Comparison of ENCODE assay signal across 31 mouse cellular contexts in the genomic region with DNA sequence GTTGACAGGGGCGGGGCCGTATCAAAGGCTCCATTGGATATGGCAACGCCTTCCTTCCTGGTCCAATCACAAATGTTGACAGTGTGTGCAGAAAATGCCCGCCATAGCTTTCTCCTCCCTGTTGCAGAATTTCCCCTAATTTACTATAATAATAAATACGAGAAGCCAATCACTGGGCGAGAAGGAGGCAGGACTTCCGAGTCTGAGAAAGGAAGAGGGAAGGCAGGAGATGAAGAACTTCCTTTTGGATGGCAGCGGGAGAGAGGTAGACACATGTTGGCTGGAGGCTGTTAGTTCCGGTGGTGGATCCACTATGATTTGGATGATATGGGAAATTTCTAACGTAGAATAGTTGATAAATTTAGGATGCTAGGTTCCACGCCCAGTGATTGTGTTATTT. TPM values are rescaled to one million over a fixed set of nuclear protein-coding genes. Genes with fewer than 3 reads are reported as not detected.
DNase-seq lines count a peak whose midpoint lies in the region; ATAC-seq and TF ChIP-seq lines count a peak whose summit lies in the region.
"Had no signal": no experiment of that assay in that cellular context is flagged by ENCODE, and none has a peak within 500 bp of the region (broad histone marks: within the 10 kb centered on the region; RNA-seq: fewer than 3 reads in every experiment).

No protein-coding gene starts in this region.

- intact Hi-C loops in gastrocnemius, postnatal 14 days (cut with DNase I; ENCODE audit: low total_unique reads), result no loop called here

- no peak overlapping the region for H3K9ac ChIP-seq in liver, embryonic 12.5 days
- H3K9ac ChIP-seq in liver, postnatal 0 days (replicated peaks), result no peak overlapping the region
- H3K9ac ChIP-seq: forebrain, embryonic 13.5 days; heart, embryonic 13.5 days; hindbrain, embryonic 15.5 days; liver, embryonic 15.5 days; lung, embryonic 15.5 days; neural tube, embryonic 13.5 days had no signal

- peak overlapping the region; percentile 7; the same call in 1 of the 2 replicates for H3K4me2 ChIP-seq in liver, embryonic 12.5 days
- H3K4me2 ChIP-seq in liver, postnatal 0 days (ENCODE audit: low read depth, low read length), result no peak overlapping the region
- H3K4me2 ChIP-seq: forebrain, embryonic 13.5 days; heart, embryonic 13.5 days; hindbrain, embryonic 15.5 days; liver, embryonic 15.5 days; lung, embryonic 15.5 days; neural tube, embryonic 13.5 days had no signal

- TF ChIP-seq EP300 in liver, postnatal 0 days (IDR thresholded peaks at IDR 0.05; ENCODE audit: low read depth), result no peak

- 65% methylated on average over 11 of the region's 11 CpGs for WGBS in liver, embryonic 12.5 days (ENCODE audit: insufficient replicate concordance)
- WGBS in liver, postnatal 0 days (ENCODE audit: insufficient replicate concordance), result 69% methylated on average over 11 of the region's 11 CpGs

- no peaks in the 10 kb centered on the region for H3K9me3 ChIP-seq in liver, embryonic 12.5 days (replicated peaks)
- no peaks in the 10 kb centered on the region for H3K9me3 ChIP-seq in liver, postnatal 0 days (ENCODE audit: low read length)
- H3K9me3 ChIP-seq: forebrain, embryonic 13.5 days; heart, embryonic 13.5 days; hindbrain, embryonic 15.5 days; liver, embryonic 15.5 days; lung, embryonic 15.5 days; midbrain, embryonic 10.5 days; neural tube, embryonic 13.5 days had no signal

- no peak for TF ChIP-seq CTCF in liver, postnatal 0 days (IDR thresholded peaks at IDR 0.05; ENCODE audit: low read depth)

- H3K4me3 ChIP-seq in liver, embryonic 12.5 days, result peak overlapping the region; percentile 21; the same call in 1 of the 2 replicates
- no peak overlapping the region for H3K4me3 ChIP-seq in liver, postnatal 0 days (ENCODE audit: low read depth, low read length)
- H3K4me3 ChIP-seq: forebrain, embryonic 13.5 days; heart, adult 2 months; heart, embryonic 13.5 days; hindbrain, embryonic 15.5 days; layer of hippocampus, adult 2 months; liver, embryonic 15.5 days; lung, embryonic 15.5 days; midbrain, embryonic 10.5 days; neural tube, embryonic 13.5 days had no signal

- no peaks in the 10 kb centered on the region for H3K27me3 ChIP-seq in liver, embryonic 12.5 days (replicated peaks)
- no peaks in the 10 kb centered on the region for H3K27me3 ChIP-seq in liver, postnatal 0 days (ENCODE audit: insufficient read depth, low read length)
- H3K27me3 ChIP-seq: forebrain, embryonic 13.5 days; heart, embryonic 13.5 days; hindbrain, embryonic 15.5 days; liver, embryonic 15.5 days; lung, embryonic 15.5 days; neural tube, embryonic 13.5 days had no signal

- H3K27ac ChIP-seq in liver, embryonic 12.5 days, result no peak overlapping the region
- no peak overlapping the region for H3K27ac ChIP-seq in liver, postnatal 0 days (ENCODE audit: low read depth)
- H3K27ac ChIP-seq: forebrain, embryonic 13.5 days; heart, adult 2 months; heart, embryonic 13.5 days; hindbrain, embryonic 15.5 days; layer of hippocampus, adult 2 months; liver, embryonic 15.5 days; lung, embryonic 15.5 days; midbrain, embryonic 10.5 days; neural tube, embryonic 13.5 days had no signal

- peaks cover 69% of the 10 kb centered on the region for H3K4me1 ChIP-seq in liver, embryonic 12.5 days
- H3K4me1 ChIP-seq in liver, postnatal 0 days (ENCODE audit: insufficient read depth), result peaks cover 24% of the 10 kb centered on the region
- H3K4me1 ChIP-seq: forebrain, embryonic 13.5 days; hindbrain, embryonic 15.5 days; midbrain, embryonic 10.5 days; neural tube, embryonic 13.5 days had no signal

- H3K36me3 ChIP-seq in liver, embryonic 12.5 days, result no peaks in the 10 kb centered on the region
- H3K36me3 ChIP-seq in liver, postnatal 0 days (replicated peaks; ENCODE audit: insufficient read depth, low read length), result no peaks in the 10 kb centered on the region
- H3K36me3 ChIP-seq: heart, embryonic 13.5 days; hindbrain, embryonic 15.5 days; liver, embryonic 15.5 days; lung, embryonic 15.5 days; midbrain, embryonic 10.5 days; neural tube, embryonic 13.5 days had no signal

- ATAC-seq in liver, embryonic 12.5 days, result no peak
- ATAC-seq in liver, postnatal 0 days, result no peak
- ATAC-seq: activated CD4-positive, CD25-positive, alpha-beta regulatory T cell, adult 4 months; forebrain, embryonic 13.5 days; inflammation-experienced regulatory T-cells, adult 6 months had no signal

- no peak for DNase-seq in liver, postnatal 0 days
- DNase-seq in ES-CJ7 (ENCODE audit: low read depth, low spot score) (peak; percentile 93), R1 (ENCODE audit: low read depth, low spot score) (peak; percentile 98)
- no peak for DNase-seq in gastrocnemius, postnatal 10 days
- DNase-seq in kidney, adult 9 months, result no peak
- DNase-seq in gastrocnemius, postnatal 14 days, result no peak
- DNase-seq: adrenal gland, adult 2 months; adrenal gland, postnatal 36 days; B cell, adult 2 months; cerebellum, adult 2 months; cerebellum, postnatal 14 days; heart, adult 2 months; heart, postnatal 10 days; kidney, adult 11 months; kidney, postnatal 36 days; left cerebral cortex, postnatal 4 days; right cerebral cortex, postnatal 4 days; thymus, adult 2 months; thymus, postnatal 36 days had no signal

RNA-seq across cellular contexts. Expression of a gene that starts 10.0 kb away (rescaled TPM):
- polyA plus RNA-seq in liver, embryonic 12.5 days (2016; fragmentation: Nextera tagmentation; extraction: Ambion mirVana), result 4.1 and 5.0 TPM in 2 replicates
- 1.8 TPM in 2 replicates for polyA plus RNA-seq in liver, postnatal 0 days (2015; fragmentation: Nextera tagmentation; extraction: Ambion mirVana)
- 1 to 10 TPM; 1.5 to 1.8 TPM for total RNA-seq in gastrocnemius, postnatal 10 days (2021)
- 1 to 10 TPM in 1 of 2 experiments, under 1 TPM in 1; 0.60 to 1.6 TPM for total RNA-seq in gastrocnemius, postnatal 14 days (2021)
- polyA plus RNA-seq: activated CD4-positive, CD25-positive, alpha-beta regulatory T cell, adult 4 months; inflammation-experienced regulatory T-cells, adult 6 months had no signal

RNA-seq across cellular contexts. Expression of a gene that starts 18.3 kb away (rescaled TPM):
- polyA plus RNA-seq in liver, embryonic 12.5 days (2016; fragmentation: Nextera tagmentation; extraction: Ambion mirVana), result 4.4 and 4.5 TPM in 2 replicates
- 31.1 and 36.2 TPM in 2 replicates for polyA plus RNA-seq in liver, postnatal 0 days (2015; fragmentation: Nextera tagmentation; extraction: Ambion mirVana)
- 1 to 10 TPM in 1 of 2 experiments, under 1 TPM in 1; 0.82 to 1.2 TPM for total RNA-seq in gastrocnemius, postnatal 10 days (2021)
- total RNA-seq in gastrocnemius, postnatal 14 days (2021), result 1 to 10 TPM in 1 of 2 experiments, under 1 TPM in 1; 0.64 to 1.2 TPM
- total RNA-seq: midbrain, postnatal 0 days had no signal
- polyA plus RNA-seq: activated CD4-positive, CD25-positive, alpha-beta regulatory T cell, adult 4 months; inflammation-experienced regulatory T-cells, adult 6 months had no signal

RNA-seq across cellular contexts. Expression of a gene that starts 37.6 kb away (rescaled TPM):
- polyA plus RNA-seq in liver, embryonic 12.5 days (2016; fragmentation: Nextera tagmentation; extraction: Ambion mirVana), result 4.5 and 4.6 TPM in 2 replicates
- 63.0 and 65.0 TPM in 2 replicates for polyA plus RNA-seq in liver, postnatal 0 days (2015; fragmentation: Nextera tagmentation; extraction: Ambion mirVana)
- total RNA-seq in gastrocnemius, postnatal 10 days (2021), result 10 to 100 TPM; 19.4 to 19.7 TPM
- 10 to 100 TPM; 11.8 to 16.3 TPM for total RNA-seq in gastrocnemius, postnatal 14 days (2021)

RNA-seq across cellular contexts. Expression of a gene that starts 59.8 kb away (rescaled TPM):
- polyA plus RNA-seq in liver, embryonic 12.5 days (2016; fragmentation: Nextera tagmentation; extraction: Ambion mirVana), result 26.3 and 26.5 TPM in 2 replicates
- 31.6 and 32.5 TPM in 2 replicates for polyA plus RNA-seq in liver, postnatal 0 days (2015; fragmentation: Nextera tagmentation; extraction: Ambion mirVana)
- total RNA-seq in gastrocnemius, postnatal 10 days (2021), result 10 to 100 TPM; 25.8 to 28.3 TPM
- 10 to 100 TPM; 23.0 to 24.0 TPM for total RNA-seq in gastrocnemius, postnatal 14 days (2021)

Comparison
In these comparisons a context has a peak if more than half of its experiments do, and no peak if none do; other contexts are left out.
1. DNase-seq: peak in ES-CJ7 (single experiment) and R1 (single experiment); none in liver, postnatal 0 days (single experiment), gastrocnemius, postnatal 10 days (single experiment), kidney, adult 9 months (single experiment) and gastrocnemius, postnatal 14 days (single experiment).